Mouse (Mus musculus): Measurements from ENCODE around the gene Osbpl3.
"Not testable (repeated sequence)": the region's sequence is repeated elsewhere in the genome, so short reads cannot be mapped to it uniquely, and the experiment has no call there.

GRCm38 (mm10) chr6:50438900-50439299 is 17.1 kb downstream of the Osbpl3 start:
- not testable (repeated sequence) for TF ChIP-seq CTCF, POLR2A (IDR thresholded peaks at IDR 0.05; ENCODE audit: extremely low read depth, insufficient read depth, low read length)

Measured in cortical plate, adult 2 months (tissue).